Mouse (Mus musculus): Measurements from ENCODE around the gene Gstm2. TPM values are rescaled to one million over a fixed set of nuclear protein-coding genes. Genes with fewer than 3 reads are reported as not detected.
A peak's percentile ranks its signal among the peaks of the same experiment; 100 is the strongest.
"Not testable (repeated sequence)": the region's sequence is repeated elsewhere in the genome, so short reads cannot be mapped to it uniquely, and the experiment has no call there.

Gene Gstm2
- polyA plus RNA-seq, 1 experiment = 4.7 TPM

GRCm38 (mm10) chr3:108018190-108018820 lies 32.1 kb upstream of the Gstm2 start:
- Histone ChIP-seq H3K4me1 (ENCODE audit: control insufficient read depth, insufficient read depth, low read length) (peaks cover 29% of the 10 kb centered on the region), H3K4me3 (ENCODE audit: insufficient read depth, low read length) (peak overlapping the region; percentile 39), H3K27ac (ENCODE audit: insufficient read depth, low read depth, low read length) (peak overlapping the region; percentile 92)
- no peak for TF ChIP-seq CTCF (IDR thresholded peaks at IDR 0.05; ENCODE audit: low read depth, low read length)
- TF ChIP-seq POLR2A (IDR thresholded peaks at IDR 0.05; ENCODE audit: borderline replicate concordance, low read depth, low read length) = no peak

- TF ChIP-seq CTCF (IDR thresholded peaks at IDR 0.05; ENCODE audit: low read depth, low read length) = peak; percentile 55
- 0 out of 2 replicates have a peak, but pooled peaks have one; percentile 71 for TF ChIP-seq POLR2A (IDR thresholded peaks at IDR 0.05; ENCODE audit: borderline replicate concordance, low read depth, low read length)
- Histone ChIP-seq H3K4me3 (ENCODE audit: insufficient read depth, low read length) (peak within 1 kb of the TSS; percentile 67), H3K4me1 (ENCODE audit: control insufficient read depth, insufficient read depth, low read length) (peaks cover 34% of the 10 kb centered on the region), H3K27ac (ENCODE audit: insufficient read depth, low read depth, low read length) (peak within 1 kb of the TSS; percentile 92)
These were observed 31.4 kb upstream of the Gstm2 start, which contains the start of gene Gstm1 for GRCm38 (mm10) chr3:108017473-108018189. Gene Gstm1, minus strand, starts transcription at chr3:108017973.

- H3K27ac ChIP-seq (ENCODE audit: insufficient read depth, low read depth, low read length) = not testable (repeated sequence)
- Histone ChIP-seq H3K4me3 (ENCODE audit: insufficient read depth, low read length) (peak overlapping the region; percentile 67), H3K4me1 (ENCODE audit: control insufficient read depth, insufficient read depth, low read length) (peaks cover 37% of the 10 kb centered on the region)
These were observed 30.2 kb upstream of the Gstm2 start for GRCm38 (mm10) chr3:108016468-108016867.

- no peak for TF ChIP-seq CTCF (IDR thresholded peaks at IDR 0.05; ENCODE audit: low read depth, low read length)
- no peak for TF ChIP-seq POLR2A (IDR thresholded peaks at IDR 0.05; ENCODE audit: borderline replicate concordance, low read depth, low read length)
- Histone ChIP-seq H3K4me1 (ENCODE audit: control insufficient read depth, insufficient read depth, low read length) (peaks cover 47% of the 10 kb centered on the region), H3K27ac (ENCODE audit: insufficient read depth, low read depth, low read length) (no peak overlapping the region), H3K4me3 (ENCODE audit: insufficient read depth, low read length) (no peak overlapping the region)
These were observed 28.7 kb upstream of the Gstm2 start for GRCm38 (mm10) chr3:108014974-108015346.

GRCm38 (mm10) chr3:108014098-108014973 lies 28.1 kb upstream of the Gstm2 start:
- Histone ChIP-seq H3K4me1 (ENCODE audit: control insufficient read depth, insufficient read depth, low read length) (peaks cover 45% of the 10 kb centered on the region), H3K27ac (ENCODE audit: insufficient read depth, low read depth, low read length) (peak overlapping the region; percentile 87), H3K4me3 (ENCODE audit: insufficient read depth, low read length) (no peak overlapping the region)
- TF ChIP-seq CTCF (IDR thresholded peaks at IDR 0.05; ENCODE audit: low read depth, low read length) (no peak), POLR2A (IDR thresholded peaks at IDR 0.05; ENCODE audit: borderline replicate concordance, low read depth, low read length) (no peak)

GRCm38 (mm10) chr3:108013331-108013871 lies 27.1 kb upstream of the Gstm2 start:
- peaks cover 37% of the 10 kb centered on the region for H3K4me1 ChIP-seq (ENCODE audit: control insufficient read depth, insufficient read depth, low read length)
- TF ChIP-seq CTCF (IDR thresholded peaks at IDR 0.05; ENCODE audit: low read depth, low read length) (no peak), POLR2A (IDR thresholded peaks at IDR 0.05; ENCODE audit: borderline replicate concordance, low read depth, low read length) (no peak)
- peak overlapping the region; percentile 87 for H3K27ac ChIP-seq (ENCODE audit: insufficient read depth, low read depth, low read length)
- peak overlapping the region; percentile 8; the same call in 1 of the 2 replicates for H3K4me3 ChIP-seq (ENCODE audit: insufficient read depth, low read length)

- Histone ChIP-seq H3K4me1 (ENCODE audit: control insufficient read depth, insufficient read depth, low read length) (peaks cover 35% of the 10 kb centered on the region), H3K4me3 (ENCODE audit: insufficient read depth, low read length) (no peak overlapping the region), H3K27ac (ENCODE audit: insufficient read depth, low read depth, low read length) (no peak overlapping the region)
- no peak for TF ChIP-seq CTCF (IDR thresholded peaks at IDR 0.05; ENCODE audit: low read depth, low read length)
- TF ChIP-seq POLR2A (IDR thresholded peaks at IDR 0.05; ENCODE audit: borderline replicate concordance, low read depth, low read length) = no peak
These were observed 25.3 kb upstream of the Gstm2 start for GRCm38 (mm10) chr3:108011558-108011957.

GRCm38 (mm10) chr3:108010286-108010685 lies 24.0 kb upstream of the Gstm2 start:
- no peak overlapping the region for H3K4me3 ChIP-seq (ENCODE audit: insufficient read depth, low read length)
- no peak overlapping the region for H3K27ac ChIP-seq (ENCODE audit: insufficient read depth, low read depth, low read length)
- peaks cover 38% of the 10 kb centered on the region for H3K4me1 ChIP-seq (ENCODE audit: control insufficient read depth, insufficient read depth, low read length)
- no peak for TF ChIP-seq CTCF (IDR thresholded peaks at IDR 0.05; ENCODE audit: low read depth, low read length)
- TF ChIP-seq POLR2A (IDR thresholded peaks at IDR 0.05; ENCODE audit: borderline replicate concordance, low read depth, low read length) = no peak

- Histone ChIP-seq H3K4me1 (ENCODE audit: control insufficient read depth, insufficient read depth, low read length) (peaks cover 7% of the 10 kb centered on the region), H3K4me3 (ENCODE audit: insufficient read depth, low read length) (no peak overlapping the region), H3K27ac (ENCODE audit: insufficient read depth, low read depth, low read length) (no peak overlapping the region)
- no peak for TF ChIP-seq CTCF (IDR thresholded peaks at IDR 0.05; ENCODE audit: low read depth, low read length)
- no peak for TF ChIP-seq POLR2A (IDR thresholded peaks at IDR 0.05; ENCODE audit: borderline replicate concordance, low read depth, low read length)
These were observed 15.8 kb upstream of the Gstm2 start for GRCm38 (mm10) chr3:108002021-108002420.
